Mouse (Mus musculus) intestine, embryonic 14.5 days (tissue): ENCODE measurements around the gene 1700030K09Rik. TPM values are rescaled to one million over a fixed set of nuclear protein-coding genes. Genes with fewer than 3 reads are reported as not detected.

Experiments used
- ATAC-seq: fragments of 200-750 bp; cut with Nextera tagmentation; replicated peaks from 2 replicates; pipeline ENCODE4 v1.8.0; 2017; ENCODE audit warnings: low read depth, moderate number of reproducible peaks, moderate TSS enrichment, moderate library complexity; ENCODE audit not compliant: low FRiP score, low TSS enrichment
- DNase-seq: peaks from one replicate; pipeline ENCODE4 v3.0.0-alpha.2; 2018; ENCODE audit warnings: low spot score
- H3K27ac ChIP-seq: fragments of 300-500 bp; sonication (generic); 2 replicates; pipeline ENCODE4 v1.5.1; 2014; ENCODE audit warnings: low read depth, mild to moderate bottlenecking, control low read depth
- H3K27me3 ChIP-seq: fragments of 300-500 bp; sonication (generic); replicated peaks from 2 replicates; pipeline ENCODE4 v1.6.1; 2014; ENCODE audit warnings: low read length, control low read depth; ENCODE audit not compliant: control insufficient read depth, insufficient read depth
- H3K36me3 ChIP-seq: fragments of 300-500 bp; sonication (generic); 2 replicates; pipeline ENCODE4 v1.6.1; 2014; ENCODE audit warnings: low read length, control low read depth; ENCODE audit not compliant: control insufficient read depth, insufficient read depth
- H3K4me1 ChIP-seq: fragments of 300-500 bp; sonication (generic); replicated peaks from 2 replicates; pipeline ENCODE4 v1.6.1; 2014; ENCODE audit warnings: low read length, control low read depth, mixed read lengths; ENCODE audit not compliant: control insufficient read depth, insufficient read depth
- H3K4me2 ChIP-seq: fragments of 300-500 bp; sonication (generic); 2 replicates; pipeline ENCODE4 v1.6.1; 2014; ENCODE audit warnings: low read length
- H3K4me3 ChIP-seq: fragments of 300-500 bp; sonication (generic); 2 replicates; pipeline ENCODE4 v1.5.1; 2014; ENCODE audit warnings: low read depth, low read length, control low read depth, mixed read lengths
- H3K9ac ChIP-seq: fragments of 300-500 bp; sonication (generic); 2 replicates; pipeline ENCODE4 v1.6.1; 2014; ENCODE audit warnings: mild to moderate bottlenecking, low read length
- H3K9me3 ChIP-seq: fragments of 300-500 bp; sonication (generic); 2 replicates; pipeline ENCODE4 v1.6.1; 2016; ENCODE audit warnings: low read length, control low read depth; ENCODE audit not compliant: control insufficient read depth
- WGBS: fragments of 180-500 bp; shearing (Covaris S2); extraction: QIAGEN DNeasy Blood & Tissue Kit; methylation state at CpG from one replicate; pipeline ENCODE4 v1.1.7; 2014; 5-methylcytosine and 5-hydroxymethylcytosine counted together
- polyA plus RNA-seq: library from polyadenylated mRNA; unstranded; fragments of >200 nt; fragmentation: Nextera tagmentation; extraction: Ambion mirVana; gene quantifications from 2 replicates; pipeline ENCODE4 v1.2.1, GENCODE M21; 2014

The 1700030K09Rik gene
- 13.3 and 15.4 TPM in 2 replicates for polyA plus RNA-seq

DNA sequence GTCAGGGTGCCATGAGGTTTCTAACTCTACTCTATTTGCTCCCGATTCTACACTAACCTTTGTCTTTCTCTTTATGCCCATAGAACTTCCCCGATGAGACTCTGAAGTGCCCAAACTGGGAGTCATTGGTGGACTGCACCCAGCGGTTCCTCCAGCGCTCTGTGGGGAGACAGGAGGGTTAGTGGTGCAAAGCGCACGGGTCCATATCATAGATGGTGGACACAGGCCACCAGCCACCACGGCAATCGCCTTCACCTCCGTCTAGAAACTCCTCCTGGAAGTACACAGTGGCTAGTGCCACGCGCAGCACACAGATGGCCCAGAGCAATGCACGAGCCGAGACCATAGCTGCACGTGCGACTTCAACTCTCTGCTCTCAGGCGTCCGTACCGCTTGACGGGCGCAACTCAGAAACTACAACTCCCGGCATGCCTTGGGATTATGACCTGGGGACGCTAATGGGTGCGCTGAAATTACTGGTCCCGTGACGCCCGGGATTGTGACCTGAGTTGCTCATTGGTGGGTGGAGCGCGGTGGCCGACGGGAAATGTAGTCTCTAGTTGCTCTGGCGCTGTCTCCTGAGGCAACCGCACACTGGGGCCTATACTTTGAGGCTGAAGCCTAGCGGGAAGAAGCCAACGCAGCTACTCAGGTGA is at the start of gene 1700030K09Rik, which contains the start of gene Calr3:
Gene 1700030K09Rik, plus strand, starts transcription at position 543 of the 656 bp plus-strand sequence.
Gene Calr3, minus strand, starts transcription at position 533 of the 656 bp plus-strand sequence.
- no peaks in the 10 kb centered on the region for H3K27me3 ChIP-seq
- H3K4me3 ChIP-seq: peak within 1 kb of the TSS; percentile 53
- peak within 1 kb of the TSS; percentile 29; the same call in 1 of the 2 replicates for H3K27ac ChIP-seq
- 0 out of 2 replicates have a peak, but pooled peaks cover 4% of the 10 kb centered on the region for H3K4me1 ChIP-seq
- ATAC-seq (peak; percentile 98), DNase-seq (peak; percentile 95)
- H3K4me2 ChIP-seq: peak within 1 kb of the TSS; percentile 73
- H3K9me3 ChIP-seq: no peaks in the 10 kb centered on the region
- WGBS: 6% methylated on average over 34 of the region's 34 CpGs
- H3K9ac ChIP-seq: peak within 1 kb of the TSS; percentile 55
- H3K36me3 ChIP-seq: no peaks in the 10 kb centered on the region

- 73% methylated on average over 1 of the region's 1 CpGs for WGBS
These were observed 42.3 kb upstream of the 1700030K09Rik start for GRCm38 (mm10) chr8:72401381-72401780.

DNA sequence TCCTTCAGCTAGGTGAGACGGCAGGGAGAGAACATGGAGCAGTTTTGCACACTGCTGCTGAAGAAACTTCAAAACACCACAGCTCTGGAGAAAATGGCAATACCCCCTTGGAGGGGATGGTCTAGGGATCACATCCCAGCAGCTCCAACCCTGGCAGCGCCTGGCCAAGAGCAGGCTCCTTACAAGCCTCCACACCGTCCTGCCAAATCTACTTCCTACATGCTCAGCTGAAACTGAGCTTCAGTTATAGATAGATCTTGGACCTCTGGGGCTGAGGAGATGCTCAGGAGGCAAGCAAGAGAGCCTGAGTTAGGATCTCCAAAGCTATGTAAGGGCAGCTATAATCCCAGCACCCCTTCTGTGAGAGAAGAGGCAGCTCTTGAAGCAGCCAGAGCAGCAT is 40.7 kb upstream of the 1700030K09Rik start:
- Histone ChIP-seq H3K4me3 (no peak overlapping the region), H3K9me3 (no peaks in the 10 kb centered on the region), H3K27ac (no peak overlapping the region), H3K4me1 (no peaks in the 10 kb centered on the region), H3K27me3 (no peaks in the 10 kb centered on the region), H3K9ac (no peak overlapping the region), H3K4me2 (no peak overlapping the region), H3K36me3 (peaks cover 17% of the 10 kb centered on the region)
- DNase-seq (no peak), ATAC-seq (no peak)
- WGBS: 97% methylated on average over 3 of the region's 3 CpGs

More at GRCm38 (mm10) chr8:72401381-72401780, 42.3 kb upstream of the 1700030K09Rik start:
- no peaks in the 10 kb centered on the region for H3K4me1 ChIP-seq
- ATAC-seq (no peak), DNase-seq (no peak)
- H3K9me3 ChIP-seq: no peaks in the 10 kb centered on the region
- H3K9ac ChIP-seq: no peak overlapping the region
- no peak overlapping the region for H3K4me3 ChIP-seq
- H3K36me3 ChIP-seq: peaks cover 33% of the 10 kb centered on the region
- H3K27ac ChIP-seq: no peak overlapping the region
- no peaks in the 10 kb centered on the region for H3K27me3 ChIP-seq
- H3K4me2 ChIP-seq: no peak overlapping the region

DNA sequence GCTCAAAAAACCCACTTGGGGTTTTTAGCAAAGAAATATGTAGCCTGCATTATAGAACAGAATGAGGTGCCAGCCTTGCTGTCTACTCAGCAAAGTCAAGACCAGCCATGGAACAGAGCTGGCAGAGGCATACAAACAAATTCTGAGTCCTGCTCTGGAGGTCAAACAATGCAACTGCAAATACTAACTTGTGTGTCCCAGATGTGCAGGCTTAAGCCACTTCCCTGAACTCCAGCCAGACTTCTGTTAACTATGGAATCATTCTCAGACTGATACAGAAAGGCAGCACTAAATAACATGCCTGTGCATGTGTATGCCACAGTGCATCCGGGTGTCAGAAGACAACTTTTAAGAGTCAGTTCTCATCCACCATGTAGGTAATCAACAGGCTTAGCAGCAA is 35.8 kb upstream of the 1700030K09Rik start:
- Histone ChIP-seq H3K9me3 (no peaks in the 10 kb centered on the region), H3K36me3 (0 out of 2 replicates have a peak, but pooled peaks cover 5% of the 10 kb centered on the region), H3K27me3 (no peaks in the 10 kb centered on the region), H3K4me2 (no peak overlapping the region), H3K9ac (no peak overlapping the region), H3K4me3 (no peak overlapping the region), H3K27ac (no peak overlapping the region), H3K4me1 (no peaks in the 10 kb centered on the region)
- DNase-seq (no peak), ATAC-seq (no peak)
- 100% methylated on average over 1 of the region's 1 CpGs for WGBS

- 52% methylated on average over 3 of the region's 3 CpGs for WGBS
These were observed 34.2 kb upstream of the 1700030K09Rik start for GRCm38 (mm10) chr8:72409443-72409842.

DNA sequence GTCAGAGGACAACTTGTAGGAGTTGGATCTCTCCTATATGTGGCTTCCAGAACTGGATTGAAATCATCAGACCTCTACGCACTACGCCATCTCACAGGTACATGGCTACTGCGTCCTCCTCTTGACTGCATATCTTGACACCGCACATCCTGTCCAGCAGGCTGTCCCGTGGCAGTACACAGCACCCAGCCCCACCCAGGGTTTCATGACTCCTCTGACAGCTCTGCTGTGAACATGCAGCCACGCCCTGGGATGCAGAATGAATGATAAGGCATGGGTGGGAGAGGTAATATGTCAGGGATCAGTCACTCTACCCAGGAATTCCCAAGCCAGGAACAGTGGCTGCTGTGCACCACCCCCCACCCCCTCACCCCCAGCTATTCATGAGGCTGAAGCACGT is 29.8 kb upstream of the 1700030K09Rik start:
- Histone ChIP-seq H3K27me3 (no peaks in the 10 kb centered on the region), H3K36me3 (0 out of 2 replicates have a peak, but pooled peaks cover 5% of the 10 kb centered on the region), H3K9ac (no peak overlapping the region), H3K27ac (no peak overlapping the region), H3K9me3 (no peaks in the 10 kb centered on the region), H3K4me1 (0 out of 2 replicates have a peak, but pooled peaks cover 4% of the 10 kb centered on the region), H3K4me3 (no peak overlapping the region), H3K4me2 (no peak overlapping the region)
- WGBS: 73% methylated on average over 7 of the region's 7 CpGs
- DNase-seq: no peak
- no peak for ATAC-seq

More at GRCm38 (mm10) chr8:72409443-72409842, 34.2 kb upstream of the 1700030K09Rik start:
- H3K9me3 ChIP-seq: no peaks in the 10 kb centered on the region
- H3K4me1 ChIP-seq: no peaks in the 10 kb centered on the region
- ATAC-seq (no peak), DNase-seq (no peak)
- no peak overlapping the region for H3K4me2 ChIP-seq
- no peak overlapping the region for H3K27ac ChIP-seq
- H3K27me3 ChIP-seq: no peaks in the 10 kb centered on the region
- H3K4me3 ChIP-seq: no peak overlapping the region
- no peak overlapping the region for H3K9ac ChIP-seq
- H3K36me3 ChIP-seq: 0 out of 2 replicates have a peak, but pooled peaks cover 5% of the 10 kb centered on the region

- no peak for DNase-seq
- H3K4me2 ChIP-seq: no peak overlapping the region
- H3K4me1 ChIP-seq: peaks cover 15% of the 10 kb centered on the region
- no peak overlapping the region for H3K27ac ChIP-seq
- H3K9ac ChIP-seq: no peak overlapping the region
- 84% methylated on average over 2 of the region's 2 CpGs for WGBS
- 0 out of 2 replicates have a peak, but pooled peaks cover 5% of the 10 kb centered on the region for H3K36me3 ChIP-seq
- no peak for ATAC-seq
- no peaks in the 10 kb centered on the region for H3K9me3 ChIP-seq
- H3K4me3 ChIP-seq: no peak overlapping the region
- no peaks in the 10 kb centered on the region for H3K27me3 ChIP-seq
These were observed 28.4 kb upstream of the 1700030K09Rik start for GRCm38 (mm10) chr8:72415252-72415651.

DNA sequence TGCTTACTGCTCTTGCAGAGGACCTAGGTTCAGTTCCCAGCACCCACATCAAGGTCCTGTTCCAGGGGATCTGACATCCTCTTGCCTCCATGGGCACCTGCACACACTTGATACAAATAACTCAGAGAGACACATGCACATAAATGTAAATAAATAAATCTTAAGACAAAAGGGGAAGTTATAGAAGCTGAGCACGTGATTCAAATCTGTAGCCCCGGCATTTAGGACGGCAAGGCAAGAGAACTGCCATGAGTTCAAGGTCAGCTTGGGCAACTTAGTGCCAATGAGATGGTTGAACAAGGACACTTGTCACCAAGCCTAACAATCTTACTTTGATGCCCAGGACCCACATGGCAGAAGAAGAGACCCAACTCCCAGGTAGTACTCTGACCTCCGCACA is 25.6 kb upstream of the 1700030K09Rik start:
- no peak overlapping the region for H3K27ac ChIP-seq
- no peaks in the 10 kb centered on the region for H3K36me3 ChIP-seq
- H3K4me3 ChIP-seq: no peak overlapping the region
- H3K4me1 ChIP-seq: peaks cover 20% of the 10 kb centered on the region
- ATAC-seq: no peak
- no peak overlapping the region for H3K4me2 ChIP-seq
- DNase-seq: no peak
- 98% methylated on average over 4 of the region's 4 CpGs for WGBS
- H3K27me3 ChIP-seq: no peaks in the 10 kb centered on the region
- H3K9me3 ChIP-seq: no peaks in the 10 kb centered on the region
- no peak overlapping the region for H3K9ac ChIP-seq
